Mouse (Mus musculus) lung, embryonic 15.5 days (tissue): ENCODE data around the gene Pdgfc. TPM values are rescaled to one million over a fixed set of nuclear protein-coding genes. Genes with fewer than 3 reads are reported as not detected.
A peak's percentile ranks its signal among the peaks of the same experiment; 100 is the strongest.
"Not testable (repeated sequence)": the region's sequence is repeated elsewhere in the genome, so short reads cannot be mapped to it uniquely, and the experiment has no call there.

Source experiments
- ATAC-seq: fragments of 200-750 bp; cut with Nextera tagmentation; 2 replicates; pipeline ENCODE4 v1.8.0; 2017; ENCODE audit warnings: moderate number of reproducible peaks, borderline replicate concordance; ENCODE audit not compliant: low FRiP score, low TSS enrichment; ENCODE audit errors: extremely low read depth
- H3K27ac ChIP-seq: fragments of 300-500 bp; sonication (generic); 2 replicates; pipeline ENCODE4 v1.5.1; 2015; ENCODE audit warnings: moderate library complexity, mild to moderate bottlenecking, inconsistent platforms
- H3K27me3 ChIP-seq: fragments of 300-500 bp; sonication (generic); 2 replicates; pipeline ENCODE4 v1.6.1; 2015; ENCODE audit warnings: inconsistent platforms
- H3K36me3 ChIP-seq: fragments of 300-500 bp; sonication (generic); 2 replicates; pipeline ENCODE4 v1.6.1; 2015; ENCODE audit warnings: inconsistent platforms
- H3K4me1 ChIP-seq: fragments of 300-500 bp; sonication (generic); 2 replicates; pipeline ENCODE4 v1.6.1; 2015; ENCODE audit warnings: inconsistent platforms
- H3K4me2 ChIP-seq: fragments of 300-500 bp; sonication (generic); 2 replicates; pipeline ENCODE4 v1.6.1; 2015; ENCODE audit warnings: inconsistent platforms, mild to moderate bottlenecking, moderate library complexity
- H3K4me3 ChIP-seq: fragments of 300-500 bp; sonication (generic); 2 replicates; pipeline ENCODE4 v1.5.1; 2015; ENCODE audit warnings: mild to moderate bottlenecking, inconsistent platforms
- H3K9ac ChIP-seq: fragments of 300-500 bp; sonication (generic); 2 replicates; pipeline ENCODE4 v1.6.1; 2015; ENCODE audit warnings: inconsistent platforms
- H3K9me3 ChIP-seq: fragments of 300-500 bp; sonication (generic); 2 replicates; pipeline ENCODE4 v1.6.1; 2016; ENCODE audit warnings: inconsistent platforms
- WGBS: fragments of 180-500 bp; shearing (Covaris S2); methylation state at CpG from one replicate; pipeline ENCODE4 v1.1.7; 2015; 5-methylcytosine and 5-hydroxymethylcytosine counted together
- polyA plus RNA-seq: library from polyadenylated mRNA; unstranded; fragments of >200 nt; fragmentation: Nextera tagmentation; extraction: Ambion mirVana; gene quantifications from 2 replicates; pipeline ENCODE4 v1.2.1, GENCODE M21; 2015

Pdgfc gene
- polyA plus RNA-seq, 1 experiment from 2014 or later: 14.4 TPM

GRCm38 (mm10) chr3:81120664-81121063, 84.4 kb downstream of the Pdgfc start:
- ATAC-seq: no peak
- H3K4me3 ChIP-seq: no peak overlapping the region
- H3K9me3 ChIP-seq: no peaks in the 10 kb centered on the region
- H3K4me2 ChIP-seq: no peak overlapping the region
- WGBS: 64% methylated on average over 1 of the region's 1 CpGs
- H3K27ac ChIP-seq: no peak overlapping the region
- no peaks in the 10 kb centered on the region for H3K36me3 ChIP-seq
- H3K27me3 ChIP-seq: no peaks in the 10 kb centered on the region
- H3K4me1 ChIP-seq: no peaks in the 10 kb centered on the region
- no peak overlapping the region for H3K9ac ChIP-seq

DNA sequence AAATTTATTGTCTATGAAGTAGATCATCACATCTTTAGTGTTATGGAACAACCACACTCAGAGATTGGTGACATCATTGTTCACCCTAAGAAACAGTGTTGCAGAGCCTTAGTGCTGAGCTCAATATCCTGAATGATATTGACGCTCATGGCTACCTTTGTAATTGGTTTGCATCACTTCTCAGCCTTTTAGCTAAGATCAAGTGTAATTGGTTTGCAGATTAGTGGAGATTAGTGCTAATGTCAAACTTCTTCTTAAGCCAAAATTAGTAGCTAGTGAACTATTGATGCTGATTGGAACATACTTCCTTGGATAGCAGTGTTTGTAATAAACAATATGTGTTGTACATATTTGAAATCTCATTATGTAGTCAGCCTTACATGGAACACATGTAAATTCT, 85.5 kb downstream of the Pdgfc start:
- H3K36me3 ChIP-seq: no peaks in the 10 kb centered on the region
- WGBS: 83% methylated on average over 1 of the region's 1 CpGs
- H3K4me2 ChIP-seq: no peak overlapping the region
- no peaks in the 10 kb centered on the region for H3K4me1 ChIP-seq
- no peaks in the 10 kb centered on the region for H3K27me3 ChIP-seq
- H3K4me3 ChIP-seq: no peak overlapping the region
- no peaks in the 10 kb centered on the region for H3K9me3 ChIP-seq
- no peak overlapping the region for H3K27ac ChIP-seq
- no peak overlapping the region for H3K9ac ChIP-seq
- no peak for ATAC-seq

GRCm38 (mm10) chr3:81123461-81123860, 87.2 kb downstream of the Pdgfc start:
- Histone ChIP-seq H3K4me2 (no peak overlapping the region), H3K27me3 (no peaks in the 10 kb centered on the region), H3K9me3 (no peaks in the 10 kb centered on the region), H3K27ac (no peak overlapping the region), H3K36me3 (no peaks in the 10 kb centered on the region), H3K4me3 (no peak overlapping the region), H3K9ac (no peak overlapping the region), H3K4me1 (no peaks in the 10 kb centered on the region)
- WGBS: 70% methylated on average over 3 of the region's 3 CpGs
- no peak for ATAC-seq

- Histone ChIP-seq H3K27ac (no peak overlapping the region), H3K4me3 (no peak overlapping the region), H3K27me3 (no peaks in the 10 kb centered on the region), H3K4me1 (no peaks in the 10 kb centered on the region), H3K9me3 (no peaks in the 10 kb centered on the region), H3K4me2 (no peak overlapping the region), H3K9ac (no peak overlapping the region), H3K36me3 (no peaks in the 10 kb centered on the region)
- WGBS: 42% methylated on average over 2 of the region's 2 CpGs
- ATAC-seq: no peak
Measured at GRCm38 (mm10) chr3:81127013-81127412, 90.8 kb downstream of the Pdgfc start.

GRCm38 (mm10) chr3:81136985-81137384, 100.8 kb downstream of the Pdgfc start:
- H3K27me3 ChIP-seq: no peaks in the 10 kb centered on the region
- H3K9me3 ChIP-seq: no peaks in the 10 kb centered on the region
- H3K4me1 ChIP-seq: no peaks in the 10 kb centered on the region
- H3K4me2 ChIP-seq: no peak overlapping the region
- ATAC-seq: no peak
- no peak overlapping the region for H3K9ac ChIP-seq
- no peak overlapping the region for H3K4me3 ChIP-seq
- 32% methylated on average over 3 of the region's 3 CpGs for WGBS
- H3K27ac ChIP-seq: no peak overlapping the region
- H3K36me3 ChIP-seq: no peaks in the 10 kb centered on the region

DNA sequence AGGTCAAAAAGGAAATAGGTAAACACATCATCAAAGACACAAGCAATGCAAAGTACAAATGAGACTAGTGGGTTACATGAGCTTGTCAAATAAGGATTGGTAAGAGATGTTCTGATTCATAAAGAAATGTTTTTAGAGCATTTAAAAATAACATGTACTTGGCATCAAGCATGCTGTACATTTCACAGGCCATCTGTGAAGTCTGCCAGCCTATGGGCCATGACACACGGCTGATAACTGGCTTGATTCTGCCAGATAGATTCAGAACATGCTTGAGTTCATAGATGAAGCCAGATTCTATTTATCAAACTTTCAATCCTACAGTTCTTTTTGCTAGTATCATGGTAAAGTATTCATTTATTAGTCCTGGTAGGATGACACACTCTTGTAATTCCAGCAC, 101.8 kb downstream of the Pdgfc start:
- H3K4me3 ChIP-seq, H3K27me3 ChIP-seq, H3K9ac ChIP-seq, H3K36me3 ChIP-seq, H3K4me2 ChIP-seq, H3K9me3 ChIP-seq, H3K4me1 ChIP-seq, H3K27ac ChIP-seq, ATAC-seq: not testable (repeated sequence)
- WGBS: 71% methylated on average over 1 of the region's 1 CpGs

DNA sequence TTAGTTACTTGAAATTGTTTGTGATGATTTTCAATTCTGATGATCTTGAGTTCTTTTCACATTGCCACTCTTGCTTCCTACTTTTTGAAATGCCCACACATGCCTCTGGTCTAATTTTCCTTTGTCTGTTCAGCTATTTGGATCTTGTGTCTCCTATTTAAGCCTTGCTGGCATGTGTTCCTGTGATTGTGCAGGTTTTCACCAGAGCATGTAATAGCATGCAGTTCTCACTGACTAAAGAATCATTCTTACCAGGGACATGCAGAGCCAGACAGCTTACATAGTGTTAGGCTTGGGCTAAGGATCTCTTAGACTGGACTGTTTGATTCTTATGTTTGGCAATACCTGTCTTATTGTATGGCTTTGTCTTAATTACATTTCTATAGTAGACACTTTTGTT, 107.5 kb downstream of the Pdgfc start:
- Histone ChIP-seq H3K27ac (no peak overlapping the region), H3K9me3 (no peaks in the 10 kb centered on the region), H3K36me3 (no peaks in the 10 kb centered on the region), H3K27me3 (no peaks in the 10 kb centered on the region), H3K4me1 (no peaks in the 10 kb centered on the region), H3K4me3 (no peak overlapping the region), H3K4me2 (no peak overlapping the region), H3K9ac (no peak overlapping the region)
- ATAC-seq: no peak

GRCm38 (mm10) chr3:81149109-81149521, 112.9 kb downstream of the Pdgfc start:
- H3K4me1 ChIP-seq: no peaks in the 10 kb centered on the region
- peak; percentile 27; the same call in 1 of the 2 replicates for ATAC-seq
- no peak overlapping the region for H3K4me3 ChIP-seq
- no peak overlapping the region for H3K4me2 ChIP-seq
- H3K36me3 ChIP-seq: no peaks in the 10 kb centered on the region
- H3K9ac ChIP-seq: no peak overlapping the region
- WGBS: 15% methylated on average over 3 of the region's 3 CpGs
- H3K9me3 ChIP-seq: no peaks in the 10 kb centered on the region
- H3K27ac ChIP-seq: no peak overlapping the region
- no peaks in the 10 kb centered on the region for H3K27me3 ChIP-seq

DNA sequence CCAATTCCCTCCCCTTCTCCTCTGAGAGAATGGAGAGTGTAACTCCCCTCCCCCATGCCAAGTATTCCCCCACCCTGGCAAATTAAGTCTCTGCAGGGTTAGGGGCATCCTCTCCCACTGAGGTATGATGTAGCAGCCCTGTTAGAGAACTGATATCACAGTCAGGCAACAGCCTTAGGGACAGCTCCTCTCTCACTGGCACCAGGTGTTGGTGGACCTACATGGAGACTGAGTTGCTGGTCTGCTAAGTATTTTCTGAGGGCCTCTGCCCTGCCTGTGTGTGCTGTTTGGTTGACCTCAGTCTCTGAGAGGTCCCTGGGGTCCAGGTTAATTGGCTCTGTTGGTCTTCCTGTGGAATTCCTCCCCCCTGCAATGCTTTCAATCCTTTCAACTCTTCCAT, 114.0 kb downstream of the Pdgfc start:
- Histone ChIP-seq H3K27ac (no peak overlapping the region), H3K36me3 (no peaks in the 10 kb centered on the region), H3K9ac (no peak overlapping the region), H3K4me1 (no peaks in the 10 kb centered on the region), H3K4me2 (no peak overlapping the region), H3K9me3 (no peaks in the 10 kb centered on the region), H3K27me3 (no peaks in the 10 kb centered on the region), H3K4me3 (no peak overlapping the region)
- ATAC-seq: no peak

- H3K9me3 ChIP-seq: no peaks in the 10 kb centered on the region
- WGBS: 41% methylated on average over 1 of the region's 1 CpGs
- no peak for ATAC-seq
Measured at GRCm38 (mm10) chr3:81154420-81154819, 118.2 kb downstream of the Pdgfc start.

GRCm38 (mm10) chr3:81160457-81161165, 124.4 kb downstream of the Pdgfc start:
- Histone ChIP-seq H3K4me1 (no peaks in the 10 kb centered on the region), H3K27ac (no peak overlapping the region), H3K9ac (no peak overlapping the region), H3K27me3 (no peaks in the 10 kb centered on the region), H3K36me3 (no peaks in the 10 kb centered on the region), H3K9me3 (no peaks in the 10 kb centered on the region), H3K4me2 (no peak overlapping the region), H3K4me3 (no peak overlapping the region)
- ATAC-seq: no peak

More at GRCm38 (mm10) chr3:81154420-81154819, 118.2 kb downstream of the Pdgfc start:
- Histone ChIP-seq H3K9ac (no peak overlapping the region), H3K4me3 (no peak overlapping the region), H3K27ac (no peak overlapping the region), H3K27me3 (no peaks in the 10 kb centered on the region), H3K4me1 (no peaks in the 10 kb centered on the region), H3K4me2 (no peak overlapping the region), H3K36me3 (no peaks in the 10 kb centered on the region)

GRCm38 (mm10) chr3:81162129-81162528, 125.9 kb downstream of the Pdgfc start:
- no peak overlapping the region for H3K27ac ChIP-seq
- H3K9ac ChIP-seq: no peak overlapping the region
- H3K4me3 ChIP-seq: no peak overlapping the region
- H3K4me2 ChIP-seq: no peak overlapping the region
- H3K4me1 ChIP-seq: no peaks in the 10 kb centered on the region
- no peaks in the 10 kb centered on the region for H3K36me3 ChIP-seq
- H3K27me3 ChIP-seq: no peaks in the 10 kb centered on the region
- ATAC-seq: no peak
- WGBS: 82% methylated on average over 4 of the region's 4 CpGs
- no peaks in the 10 kb centered on the region for H3K9me3 ChIP-seq

GRCm38 (mm10) chr3:81164091-81164490, 127.9 kb downstream of the Pdgfc start:
- Histone ChIP-seq H3K4me1 (no peaks in the 10 kb centered on the region), H3K9me3 (no peaks in the 10 kb centered on the region), H3K4me2 (no peak overlapping the region), H3K36me3 (no peaks in the 10 kb centered on the region), H3K27me3 (no peaks in the 10 kb centered on the region), H3K9ac (no peak overlapping the region), H3K27ac (no peak overlapping the region), H3K4me3 (no peak overlapping the region)
- WGBS: 91% methylated on average over 5 of the region's 5 CpGs
- no peak for ATAC-seq
